Mouse (Mus musculus) mouse embryonic stem cell (cell line): ENCODE measurements at regions not wholly inside any gene's neighbourhood (a gene's known extent, or its start where the extent isn't known, plus 50 kb on each side); places are given as distances from the start of the nearest gene placed in this dataset.

Experiments used
- in situ Hi-C, 2 experiments: fragments of 300-500 bp; cut with MboI; formaldehyde crosslinking; loops; 1 replicate in 1 of 2; 3 replicates in 1 of 2; pipeline ENCODE4 v1.14.3; 2019 to 2020; ENCODE audit warnings: low sequenced_read_pairs in 2 of 2, low pct_unique_long_range_greater_than_20kb in 1 of 2, mixed read lengths in 1 of 2; ENCODE audit not compliant: unreplicated experiment in 1 of 2

- in situ Hi-C loops = no loop called here
Measured at GRCm38 (mm10) chr10:67695891-67696853, 147.4 kb upstream of the Ado start.

GRCm38 (mm10) chr10:67694751-67695150, 146.0 kb upstream of the Ado start:
- in situ Hi-C loops = no loop called here

- in situ Hi-C loops = no loop called here
Measured at GRCm38 (mm10) chr10:67693586-67693985, 144.8 kb upstream of the Ado start.

GRCm38 (mm10) chr10:67689944-67690670, 141.4 kb upstream of the Ado start:
- in situ Hi-C loops = no loop called here

- in situ Hi-C loops = no loop called here
Measured at GRCm38 (mm10) chr10:67679382-67679781, 130.6 kb upstream of the Ado start.

DNA sequence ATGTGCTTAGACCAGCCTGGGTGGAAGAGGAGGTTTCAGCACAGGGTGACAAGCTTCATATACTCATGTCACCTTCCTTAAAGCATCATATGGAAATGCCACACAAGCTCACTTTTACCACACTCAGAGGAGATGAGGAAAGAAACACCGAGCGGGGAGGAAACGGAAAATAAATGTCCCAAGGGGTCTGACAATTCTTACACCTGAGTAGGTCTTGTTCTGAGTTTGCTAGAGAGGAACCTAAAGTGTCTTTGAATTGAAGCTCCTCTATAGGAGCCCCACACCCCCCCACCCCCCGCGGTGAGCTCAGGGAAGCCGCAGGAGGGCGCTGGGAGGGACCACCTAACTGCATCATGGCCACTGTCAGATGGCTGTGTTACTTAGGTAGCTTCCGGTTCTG, 124.7 kb upstream of the Ado start:
- in situ Hi-C loops = no loop called here

DNA sequence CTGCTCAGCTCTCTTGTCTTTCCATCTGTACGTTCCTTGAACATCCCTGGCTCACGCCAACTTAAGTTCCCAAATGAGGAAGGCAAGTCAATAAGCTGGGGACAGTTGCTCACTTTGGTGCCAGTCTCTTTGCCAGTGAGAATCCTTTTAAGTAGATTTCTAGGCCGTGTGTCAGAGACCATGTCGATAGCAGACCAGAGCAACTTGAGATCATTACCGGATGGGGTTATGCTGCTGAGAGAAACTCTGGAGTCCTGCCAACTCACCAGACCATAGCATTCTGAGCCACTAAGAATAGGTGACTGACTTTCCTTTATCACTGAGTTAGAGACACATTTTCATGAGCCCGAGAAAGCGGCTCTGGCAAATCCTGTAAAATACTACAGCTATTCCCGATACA, 123.5 kb upstream of the Ado start:
- in situ Hi-C loops = no loop called here

DNA sequence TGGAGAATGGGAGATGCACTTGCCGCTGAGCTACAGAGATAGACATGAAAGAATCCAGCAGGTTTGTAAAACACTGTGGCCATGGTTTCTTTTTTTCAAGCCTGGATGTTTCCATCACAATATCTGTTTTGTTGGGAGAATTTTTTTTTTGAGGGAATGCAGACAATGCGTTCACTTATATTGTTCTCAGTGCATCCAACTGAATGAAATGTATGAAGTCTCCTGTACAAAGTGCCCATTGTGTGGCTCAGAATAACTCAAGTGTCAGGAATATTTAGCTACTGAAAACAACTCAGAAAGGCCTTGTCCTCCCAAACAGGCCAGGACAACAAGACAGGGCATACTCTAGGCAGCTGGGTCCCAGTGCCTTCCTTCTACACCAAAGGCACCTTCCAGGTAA, 120.3 kb upstream of the Ado start:
- in situ Hi-C loops = no loop called here

- in situ Hi-C loops = no loop called here
Measured at GRCm38 (mm10) chr10:67663028-67663427, 114.3 kb upstream of the Ado start.

GRCm38 (mm10) chr10:67661666-67662065, 112.9 kb upstream of the Ado start:
- in situ Hi-C loops = no loop called here

- in situ Hi-C loops = no loop called here
Measured at GRCm38 (mm10) chr10:67658005-67658545, 109.3 kb upstream of the Ado start.

GRCm38 (mm10) chr10:67657305-67657704, 108.5 kb upstream of the Ado start:
- in situ Hi-C loops = no loop called here

DNA sequence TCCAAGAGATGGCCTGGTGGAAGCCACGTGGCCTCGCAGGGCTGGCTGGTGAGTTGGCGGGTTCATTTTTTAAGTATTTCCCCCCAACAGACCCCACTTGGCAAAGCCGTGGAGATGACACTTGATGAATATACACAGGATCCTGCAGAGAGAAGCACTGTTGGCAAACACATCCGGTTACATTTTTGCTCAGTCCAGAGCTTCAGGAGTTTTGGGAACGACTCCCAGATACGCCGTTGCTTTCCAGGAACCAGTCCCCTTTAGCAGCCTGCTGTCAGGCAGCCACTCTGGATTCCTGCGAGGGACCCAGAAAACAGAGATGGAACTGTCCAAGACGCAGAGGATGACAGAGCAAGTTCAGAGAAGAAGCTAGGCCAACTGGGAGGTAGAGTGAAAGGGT, 105.8 kb upstream of the Ado start:
- in situ Hi-C loops = no loop called here

DNA sequence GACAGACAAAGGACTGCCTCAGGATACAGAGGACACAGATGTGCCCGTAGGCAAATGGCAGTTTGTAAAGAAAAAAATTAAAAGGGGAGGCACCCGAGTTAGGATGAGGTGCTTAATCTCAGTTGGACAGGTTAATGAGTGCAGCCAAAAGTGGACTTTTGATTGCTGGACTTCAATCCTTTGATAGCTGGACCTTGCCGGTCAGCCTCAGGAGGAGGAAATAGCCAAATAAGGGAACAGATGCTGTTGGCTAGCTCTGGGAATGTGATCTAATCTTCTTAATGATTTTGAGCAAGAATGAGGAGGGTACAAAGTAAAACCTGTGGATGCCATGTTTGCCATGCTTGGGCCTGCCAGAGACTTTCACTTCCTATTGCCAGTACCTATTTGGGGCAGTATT, 103.5 kb upstream of the Ado start:
- in situ Hi-C loops = no loop called here

DNA sequence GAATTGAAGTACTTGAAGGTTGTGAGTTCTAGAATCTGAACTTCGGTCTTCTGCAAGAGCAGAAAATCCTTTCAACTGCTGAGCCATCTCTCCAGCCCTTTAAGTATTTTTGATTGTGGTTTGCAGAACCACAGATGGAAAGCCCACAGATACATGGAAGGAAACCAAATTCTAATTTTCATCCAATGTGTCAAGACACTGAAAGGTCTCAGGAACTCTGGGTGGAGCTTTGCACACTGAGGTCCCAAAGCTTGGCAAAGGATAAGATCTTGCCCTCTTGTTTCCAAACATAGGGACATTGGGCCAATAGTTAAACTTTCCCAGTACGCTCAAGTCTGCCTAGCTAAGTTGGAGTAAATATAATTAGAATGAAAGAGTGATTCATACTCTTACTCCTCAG, 102.6 kb upstream of the Ado start:
- in situ Hi-C loops = no loop called here

DNA sequence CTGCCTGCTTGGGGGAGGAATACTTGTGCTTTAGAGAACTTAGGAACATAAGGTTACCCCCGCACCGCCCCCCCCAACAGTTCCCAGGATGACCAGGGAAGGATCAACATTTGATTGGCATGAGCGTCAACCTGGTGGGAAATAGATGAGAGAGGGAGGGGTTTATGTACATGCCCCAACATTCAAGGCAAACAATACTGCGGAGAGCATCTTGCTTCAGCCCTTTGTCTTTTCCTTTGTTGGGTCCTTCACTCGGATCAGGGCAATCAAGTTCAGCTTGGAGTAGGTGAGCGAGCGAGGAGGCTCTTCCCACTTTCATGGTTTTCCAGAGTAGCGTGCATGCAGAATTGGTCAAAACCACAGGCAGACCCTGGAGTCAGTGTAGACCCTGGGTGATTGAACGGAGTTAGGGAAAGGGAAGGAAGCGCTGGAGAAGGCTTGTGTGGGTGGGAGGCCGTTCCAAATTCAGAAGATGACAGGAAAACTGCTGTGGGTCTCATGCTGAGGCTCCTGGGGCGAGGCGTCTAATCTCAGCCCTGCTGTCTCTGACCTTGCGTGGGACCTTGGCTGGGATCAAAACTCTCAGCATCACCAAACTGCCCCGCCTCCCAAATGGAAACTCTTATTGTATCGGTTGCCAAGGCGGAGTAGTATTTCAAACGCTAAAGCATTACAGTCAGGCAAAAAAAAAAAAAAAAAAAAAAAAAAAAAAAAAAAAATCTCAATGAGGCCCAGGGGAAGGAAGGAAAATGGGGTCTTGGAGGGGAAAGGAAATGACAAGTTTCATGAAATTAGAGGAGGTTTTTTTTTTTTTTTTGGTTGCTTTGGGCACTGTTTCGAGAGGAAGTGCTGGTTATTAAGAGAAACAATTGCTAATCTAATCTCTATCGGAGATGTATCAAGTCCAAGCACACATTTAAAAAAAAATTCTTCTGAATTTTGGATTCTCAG, 99.3 kb upstream of the Ado start:
- in situ Hi-C loops = no loop called here

GRCm38 (mm10) chr10:67646659-67647559, 98.2 kb upstream of the Ado start:
- in situ Hi-C loops = no loop called here

DNA sequence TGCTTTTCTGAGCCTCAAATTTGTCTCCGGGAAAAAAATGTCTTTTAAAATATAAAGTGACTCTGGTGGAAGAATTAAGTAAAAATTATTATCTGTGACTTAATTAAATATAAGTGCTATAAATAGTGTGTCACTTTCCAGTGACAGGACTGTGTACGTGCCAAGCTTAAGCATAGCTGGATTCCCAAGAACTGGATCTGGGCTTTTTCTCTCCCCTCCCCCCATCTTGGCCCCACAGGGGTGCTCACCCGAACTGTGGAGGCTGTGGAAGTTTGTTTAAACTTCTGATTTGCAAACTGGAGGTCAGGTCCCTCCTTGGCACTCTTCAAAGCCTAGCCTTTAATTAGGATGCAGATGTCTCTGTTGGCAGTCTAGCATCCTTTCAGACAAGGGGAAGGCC, 97.1 kb upstream of the Ado start:
- in situ Hi-C loops = no loop called here
